Mouse (Mus musculus) left cerebral cortex, postnatal 25 days (tissue): Measurements from ENCODE around the gene Rassf7. TPM values are rescaled to one million over a fixed set of nuclear protein-coding genes. Genes with fewer than 3 reads are reported as not detected.
A peak's percentile ranks its signal among the peaks of the same experiment; 100 is the strongest.

Experiments
- DNase-seq, 2 experiments: peaks; one replicate each; pipeline ENCODE4 v3.0.0; 2022; ENCODE audit warnings: low spot score in 2 of 2, mixed read lengths in 1 of 2
- intact Hi-C: fragments of 180-260 bp; cut with DNase I; formaldehyde crosslinking; loops from one replicate; pipeline ENCODE4 v1.15.1; 2025
- total RNA-seq, 2 experiments: library from RNA; stranded (reverse); gene quantifications; 2 replicates each; pipeline ENCODE4 v1.2.3; 2021

Rassf7 gene
- total RNA-seq, 2 experiments from 2014 or later, result 0.78 to 1.5 TPM

- intact Hi-C loops, result no loop called here
- DNase-seq, result peak; percentile 85
Measured at GRCm38 (mm10) chr7:141194830-141195229, 20.8 kb upstream of the Rassf7 start.

GRCm38 (mm10) chr7:141195754-141196153 lies 19.9 kb upstream of the Rassf7 start:
- DNase-seq, result no peak
- intact Hi-C loops, result no loop called here

- no peak for DNase-seq
- intact Hi-C loops, result no loop called here
Measured at GRCm38 (mm10) chr7:141196619-141197282, 18.9 kb upstream of the Rassf7 start.

- intact Hi-C loops, result no loop called here
- DNase-seq, result no peak
Measured at GRCm38 (mm10) chr7:141198121-141198520, 17.5 kb upstream of the Rassf7 start.

GRCm38 (mm10) chr7:141204546-141204945 lies 11.1 kb upstream of the Rassf7 start:
- no peak for DNase-seq
- intact Hi-C loops, result no loop called here

- intact Hi-C loops, result no loop called here
- DNase-seq, result no peak
Measured at GRCm38 (mm10) chr7:141205504-141205903, 10.2 kb upstream of the Rassf7 start.

GRCm38 (mm10) chr7:141206182-141206937 lies 9.3 kb upstream of the Rassf7 start:
- DNase-seq, result no peak
- intact Hi-C loops, result no loop called here

- no peak for DNase-seq
- intact Hi-C loops, result no loop called here
Measured at GRCm38 (mm10) chr7:141209526-141209925, 6.1 kb upstream of the Rassf7 start.

GRCm38 (mm10) chr7:141210137-141210536 lies 5.5 kb upstream of the Rassf7 start:
- intact Hi-C loops, result no loop called here

GRCm38 (mm10) chr7:141210606-141211131 lies 5.0 kb upstream of the Rassf7 start:
- no peak for DNase-seq
- intact Hi-C loops, result no loop called here

More at GRCm38 (mm10) chr7:141210137-141210536, 5.5 kb upstream of the Rassf7 start:
- no peak for DNase-seq

- intact Hi-C loops, result no loop called here
- no peak for DNase-seq
Measured at GRCm38 (mm10) chr7:141213133-141213532, 2.5 kb upstream of the Rassf7 start.

- intact Hi-C loops, result no loop called here
- no peak for DNase-seq
Measured at GRCm38 (mm10) chr7:141213605-141214235, 1.9 kb upstream of the Rassf7 start, which contains the start of gene Lmntd2. TSS of gene Lmntd2 (minus strand) at chr7:141214080.

- no peak for DNase-seq
Measured at GRCm38 (mm10) chr7:141214310-141214709, 1.4 kb upstream of the Rassf7 start.

GRCm38 (mm10) chr7:141215880-141216733 lies 447 bp downstream of the Rassf7 start:
- intact Hi-C loops, result no loop called here
- DNase-seq, result no peak

More at GRCm38 (mm10) chr7:141214310-141214709, 1.4 kb upstream of the Rassf7 start:
- intact Hi-C loops, result no loop called here

- no peak for DNase-seq
- intact Hi-C loops, result no loop called here
Measured at GRCm38 (mm10) chr7:141216894-141217293, 1.2 kb downstream of the Rassf7 start.

- intact Hi-C loops, result no loop called here
- DNase-seq, result no peak
Measured at GRCm38 (mm10) chr7:141217343-141218013, 1.8 kb downstream of the Rassf7 start.

- DNase-seq, result no peak
Measured at GRCm38 (mm10) chr7:141218141-141218540, 2.5 kb downstream of the Rassf7 start.

GRCm38 (mm10) chr7:141218557-141219133 lies 3.0 kb downstream of the Rassf7 start:
- DNase-seq, result no peak
- intact Hi-C loops, result no loop called here

More at GRCm38 (mm10) chr7:141218141-141218540, 2.5 kb downstream of the Rassf7 start:
- intact Hi-C loops, result no loop called here
